Mouse (Mus musculus) embryo, embryonic 10 days (tissue): ENCODE results near the gene Olfml3.
A peak's percentile ranks its signal among the peaks of the same experiment; 100 is the strongest.

Experiments
- DNase-seq: peaks from one replicate; pipeline ENCODE4 v3.0.0-alpha.2; 2015; ENCODE audit warnings: low spot score

Gene Olfml3

DNA sequence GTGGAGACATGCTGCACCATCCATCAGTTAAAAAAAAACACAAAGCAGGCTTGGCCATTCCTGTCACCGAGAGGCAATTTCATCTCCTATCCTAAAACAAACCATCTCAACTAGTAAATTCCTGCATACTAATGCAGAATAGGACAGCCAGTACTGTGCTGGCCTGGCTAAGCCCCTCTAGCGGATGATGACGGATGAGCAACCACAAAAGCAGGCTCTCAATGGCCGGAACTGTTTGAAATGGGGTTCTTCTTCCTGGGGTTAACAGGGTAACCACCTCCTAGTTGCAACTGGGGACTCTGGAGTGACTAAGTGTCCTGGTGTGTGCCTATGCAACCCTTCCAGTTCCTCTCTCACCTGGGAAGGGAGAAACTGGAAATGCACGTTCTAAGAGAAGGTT is 2.5 kb upstream of the Olfml3 start:
- peak; percentile 28 for DNase-seq

- DNase-seq = no peak
Observed at GRCm38 (mm10) chr3:103739329-103739728, 1.5 kb upstream of the Olfml3 start, which contains the start of gene Gm10964. TSS of gene Gm10964 (plus strand) at chr3:103739366.

DNA sequence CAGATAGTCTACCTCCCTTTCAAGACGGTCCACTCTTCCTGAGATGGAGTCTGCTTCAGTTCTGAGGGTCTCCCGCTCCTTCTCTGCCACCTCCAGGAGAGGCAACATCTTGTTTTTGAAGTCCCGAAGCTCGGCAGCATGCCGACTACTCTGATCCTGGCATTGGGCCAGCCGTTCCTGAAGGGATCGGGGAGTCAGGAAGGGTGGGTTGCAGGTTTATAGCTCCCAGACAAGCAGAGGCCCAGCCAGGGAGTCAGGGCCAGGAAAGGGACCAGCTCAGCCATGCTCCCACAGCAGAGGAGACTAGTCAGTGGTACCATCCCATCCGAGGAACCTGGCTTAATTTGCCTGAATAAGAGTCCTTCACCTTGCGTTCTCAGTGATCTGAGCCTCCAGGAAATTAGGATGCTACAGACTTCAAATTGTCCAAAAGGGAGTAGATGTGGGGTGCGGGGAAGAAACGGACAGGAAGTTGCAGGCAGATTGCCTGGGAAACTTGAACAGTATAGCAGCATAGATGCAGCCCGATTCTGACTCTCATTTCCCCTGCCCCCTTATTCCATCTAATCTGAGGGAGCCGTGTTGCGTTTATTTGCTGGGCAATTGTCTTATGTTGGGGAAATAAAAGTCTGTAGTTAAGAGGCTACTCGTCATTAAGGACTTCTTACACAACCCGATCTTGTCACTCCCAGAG is 593 bp downstream of the Olfml3 start:
- DNase-seq = no peak

- peak; percentile 26 for DNase-seq
Observed at GRCm38 (mm10) chr3:103735776-103736600, 1.8 kb downstream of the Olfml3 start.

GRCm38 (mm10) chr3:103734696-103735519 is 2.9 kb downstream of the Olfml3 start:
- DNase-seq = peak; percentile 76

- peak; percentile 71 for DNase-seq
Observed at GRCm38 (mm10) chr3:103733799-103734695, 3.8 kb downstream of the Olfml3 start.

DNA sequence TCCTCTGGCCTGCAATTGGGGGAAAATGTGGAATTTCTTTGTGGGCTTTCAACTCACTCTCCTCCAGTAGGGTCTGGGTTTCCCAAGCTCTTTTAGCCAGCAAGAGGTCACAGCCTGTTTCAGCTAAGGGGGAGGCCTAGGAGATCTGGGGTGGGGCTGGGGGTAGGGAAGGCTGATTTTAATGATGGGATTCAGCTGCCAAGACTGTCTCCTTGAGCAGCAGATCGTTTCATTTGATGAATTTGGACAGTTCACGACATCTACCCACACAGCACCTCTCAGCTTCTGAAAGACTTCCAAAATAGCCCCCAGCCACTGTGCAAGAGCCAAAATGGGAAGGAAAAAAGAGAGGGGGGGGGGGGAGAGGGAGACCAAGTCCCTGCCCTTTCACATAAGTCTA is 4.6 kb downstream of the Olfml3 start:
- DNase-seq = no peak

GRCm38 (mm10) chr3:103732116-103732515 is 5.7 kb downstream of the Olfml3 start:
- no peak for DNase-seq

DNA sequence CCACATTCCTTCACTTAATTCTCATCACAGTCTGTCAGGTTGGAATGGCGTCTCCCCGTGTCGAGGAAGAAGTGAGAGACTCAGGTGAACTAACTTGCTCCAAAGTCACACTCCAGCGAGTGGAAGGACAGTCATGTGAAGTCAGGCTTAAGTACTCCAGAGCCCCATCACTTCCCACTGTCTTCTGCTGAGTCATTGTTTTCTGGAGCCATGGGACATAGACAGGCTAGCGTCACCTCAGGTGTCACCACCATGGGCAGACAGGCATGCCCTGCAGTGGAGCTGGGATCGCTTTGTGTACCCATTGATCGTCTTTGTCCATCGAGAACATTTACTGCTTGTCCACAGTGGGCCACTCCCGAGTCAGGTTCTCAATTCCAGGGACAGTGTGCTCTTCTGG is 8.0 kb downstream of the Olfml3 start:
- no peak for DNase-seq

- no peak for DNase-seq
Observed at GRCm38 (mm10) chr3:103727813-103728326, 9.9 kb downstream of the Olfml3 start.

DNA sequence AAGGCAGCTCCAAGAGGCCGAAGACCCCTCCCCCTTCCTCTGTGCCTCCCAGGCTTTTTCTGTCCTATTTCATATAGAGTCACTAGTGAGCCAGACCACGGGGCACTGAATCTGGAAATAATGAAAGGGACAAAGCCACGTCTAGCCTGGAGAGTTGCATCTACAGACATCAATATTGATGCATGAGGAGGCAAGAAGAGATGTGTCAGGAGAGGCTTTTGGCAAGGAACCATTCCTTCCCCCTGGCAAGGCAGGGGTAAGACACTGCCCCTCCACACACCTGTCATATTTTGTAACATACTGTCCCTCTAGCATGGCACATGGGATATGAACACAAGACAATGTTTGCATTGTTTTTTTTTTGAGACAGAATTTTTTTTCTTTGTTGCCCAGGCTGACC is 11.2 kb downstream of the Olfml3 start:
- DNase-seq = no peak

DNA sequence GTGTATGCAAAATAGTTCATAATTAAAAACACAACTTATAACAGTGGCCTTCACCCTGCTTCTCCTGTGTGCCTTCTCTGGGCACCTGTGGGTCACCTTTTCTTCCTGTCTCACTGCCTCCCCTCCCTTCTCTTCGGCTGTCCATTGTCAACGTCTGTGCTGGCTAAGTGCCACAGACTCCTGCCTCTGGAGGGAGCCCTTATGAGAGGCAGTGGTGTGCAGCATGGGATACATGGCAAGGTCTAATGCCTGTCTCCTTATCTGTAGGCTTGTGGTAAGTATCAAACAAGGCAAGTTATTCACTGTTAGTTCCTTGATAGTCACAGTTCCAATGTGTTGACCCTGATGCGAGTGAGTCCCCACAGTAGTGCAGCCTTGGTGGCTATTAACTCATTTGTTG is 13.7 kb downstream of the Olfml3 start:
- DNase-seq = no peak

- no peak for DNase-seq
Observed at GRCm38 (mm10) chr3:103718728-103719127, 19.1 kb downstream of the Olfml3 start.

DNA sequence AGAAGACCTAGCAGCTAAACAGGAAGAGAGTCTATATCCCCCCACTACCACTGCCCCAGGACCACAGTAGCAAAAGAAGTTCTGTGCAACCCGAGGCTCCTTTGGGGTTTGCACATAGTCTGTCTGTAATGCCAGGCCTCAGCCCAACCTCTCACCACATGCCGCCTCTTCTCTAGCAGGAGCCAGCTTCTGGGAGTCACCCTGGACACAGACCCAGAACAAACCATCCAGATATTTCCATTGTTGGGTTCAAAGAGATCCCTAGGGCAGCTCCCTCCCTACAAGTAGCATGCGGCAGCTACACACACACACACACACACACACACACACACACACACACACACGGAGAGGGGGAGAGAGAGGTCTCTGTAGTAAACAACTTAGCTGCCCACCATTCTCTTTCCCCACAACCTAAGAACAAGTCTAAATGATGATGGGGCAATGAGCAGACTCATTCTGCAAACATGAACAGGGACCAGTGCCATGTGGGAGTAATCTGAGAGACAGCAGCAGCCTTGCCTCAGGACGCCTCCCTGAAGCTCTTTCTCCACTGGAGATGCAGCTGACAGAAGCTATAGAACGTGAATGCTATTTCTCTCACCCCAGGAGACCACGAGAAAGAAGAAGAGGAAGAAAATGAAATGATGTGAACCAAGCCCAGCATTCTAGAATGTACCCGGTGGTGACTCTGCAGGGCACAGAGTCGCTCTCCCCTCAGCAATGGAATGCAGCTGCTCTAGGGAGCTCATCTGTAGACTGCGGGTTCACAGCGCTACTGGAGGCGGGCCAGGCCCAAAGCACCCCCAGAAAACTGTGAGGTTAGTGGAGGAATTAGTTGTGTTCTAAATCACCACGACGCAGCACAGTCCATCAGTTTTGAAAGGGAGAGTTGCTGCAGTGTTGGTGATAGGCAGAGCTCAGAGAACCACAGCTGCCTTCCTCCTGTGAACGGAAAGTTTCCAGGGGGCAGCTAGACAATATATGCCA is 20.7 kb downstream of the Olfml3 start:
- DNase-seq = no peak

GRCm38 (mm10) chr3:103715762-103716693 is 21.8 kb downstream of the Olfml3 start:
- DNase-seq = peak; percentile 76

GRCm38 (mm10) chr3:103714942-103715341 is 22.9 kb downstream of the Olfml3 start:
- DNase-seq = no peak

DNA sequence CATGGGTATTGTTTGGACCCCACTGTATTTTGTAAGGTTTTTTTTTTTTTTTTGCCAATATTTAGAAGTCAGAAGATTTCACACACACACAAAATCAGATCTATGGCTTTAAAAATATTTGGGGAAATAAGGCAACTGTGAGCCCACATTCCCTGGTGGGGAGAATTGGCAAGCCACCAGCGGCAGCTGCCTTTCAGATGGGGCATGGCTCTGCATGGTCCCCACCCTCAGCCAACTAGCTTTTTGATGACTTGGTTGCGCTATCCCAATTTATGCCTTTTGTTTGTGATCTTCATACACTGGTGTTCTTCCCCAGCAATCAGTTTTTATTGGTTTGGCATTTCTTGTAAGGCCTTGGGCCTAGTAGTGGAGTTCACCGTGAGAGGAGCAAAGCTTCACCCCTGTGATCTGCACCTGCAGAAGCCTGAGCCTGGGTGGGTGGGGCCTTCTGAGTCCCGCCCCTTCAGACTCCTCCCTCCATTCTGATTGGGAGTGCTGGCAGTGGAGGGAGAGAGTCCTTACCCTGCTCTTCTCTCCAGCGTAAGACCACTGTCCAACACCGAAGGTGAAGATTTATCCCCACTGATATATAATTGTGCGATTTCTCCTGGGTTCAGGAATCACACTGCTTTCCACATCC is 23.4 kb downstream of the Olfml3 start:
- DNase-seq = no peak

DNA sequence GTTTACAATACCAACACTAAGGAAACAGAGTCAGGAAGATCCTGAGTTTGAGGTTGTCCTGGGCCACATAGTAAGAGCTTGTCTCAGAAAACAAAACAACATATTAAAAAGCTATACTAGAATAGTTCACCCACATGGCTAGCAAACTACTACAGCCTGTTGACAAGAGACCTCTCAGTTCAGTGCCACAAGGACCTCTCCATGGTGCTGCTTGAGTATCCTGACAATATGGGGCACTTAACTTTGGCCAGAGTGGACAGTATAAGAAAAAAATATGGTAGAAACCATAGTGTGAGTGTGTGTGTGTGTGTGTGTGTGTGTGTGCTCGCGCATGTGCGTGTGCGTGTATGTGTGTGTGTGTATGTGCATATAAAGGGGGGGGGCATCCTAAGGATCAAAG is 25.6 kb downstream of the Olfml3 start:
- DNase-seq = peak; percentile 55
